Mouse (Mus musculus): ENCODE data around the gene Rab22a.
"Not testable (repeated sequence)": the region's sequence is repeated elsewhere in the genome, so short reads cannot be mapped to it uniquely, and the experiment has no call there.

Gene Rab22a

DNA sequence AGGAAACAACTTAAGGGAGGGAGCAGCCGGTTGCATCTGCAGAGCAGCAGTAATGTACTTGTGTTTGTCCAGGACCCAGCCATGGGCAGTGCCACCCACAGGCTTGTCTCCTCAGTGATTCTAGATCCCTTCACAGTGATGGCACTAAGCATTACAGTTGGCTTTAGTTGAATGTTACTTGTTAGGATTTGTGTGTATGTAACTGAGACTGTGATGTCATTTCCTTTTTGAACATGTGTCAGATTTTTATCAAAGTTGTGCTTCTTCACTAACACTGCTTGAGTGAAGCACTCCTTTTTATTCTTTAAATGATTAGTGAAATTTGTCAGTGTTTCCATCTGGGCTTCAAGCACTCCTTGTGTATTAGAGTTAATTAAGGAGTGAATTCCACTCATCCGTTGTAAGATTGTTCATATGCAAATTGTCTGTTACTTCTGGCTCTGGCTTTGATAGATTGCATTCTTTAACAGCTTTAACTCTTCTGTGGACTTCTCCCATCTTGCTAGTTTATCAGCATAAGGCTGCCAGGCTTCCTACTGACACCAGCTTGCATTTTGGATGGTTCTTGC, 12.9 kb downstream of the Rab22a start:
- no peak for DNase-seq

DNA sequence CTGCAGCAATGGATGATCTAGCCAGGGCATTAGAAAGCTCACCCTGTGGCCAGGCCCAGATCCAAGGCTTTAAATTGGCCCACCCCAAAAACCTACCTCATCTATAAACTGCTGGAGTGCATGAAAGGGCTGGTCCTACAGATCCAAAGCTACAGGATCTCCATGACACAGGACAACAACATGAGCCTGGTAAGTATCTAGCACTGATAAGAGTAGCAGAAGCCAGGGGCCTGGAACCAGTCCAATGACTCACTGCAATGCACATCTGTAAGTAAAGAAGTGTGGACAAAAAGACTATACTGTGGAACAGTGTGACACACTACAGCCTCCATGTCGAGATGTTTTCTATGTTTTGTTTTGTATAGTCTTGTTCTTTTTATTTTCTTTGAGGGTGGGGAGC, 13.9 kb downstream of the Rab22a start:
- DNase-seq: no peak

DNA sequence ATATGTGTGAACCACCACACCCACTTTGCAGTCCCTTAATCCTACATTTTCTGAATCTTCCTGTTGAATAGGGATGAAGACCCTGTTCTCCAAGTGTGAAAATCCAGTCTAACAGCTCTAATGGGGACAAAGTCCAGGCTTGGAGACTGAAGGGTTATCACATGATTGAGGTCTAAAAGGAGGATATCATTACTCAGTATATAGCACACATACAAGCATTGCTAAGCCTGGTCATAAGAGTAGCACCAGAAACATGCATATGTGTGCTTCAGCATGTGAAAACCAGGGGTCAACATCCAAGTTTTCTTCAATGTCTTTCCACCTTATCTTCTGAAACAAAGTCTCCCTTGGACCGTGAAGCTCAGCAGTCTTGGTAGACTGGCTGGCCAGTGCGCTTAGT, 19.0 kb downstream of the Rab22a start:
- no peak for DNase-seq

DNA sequence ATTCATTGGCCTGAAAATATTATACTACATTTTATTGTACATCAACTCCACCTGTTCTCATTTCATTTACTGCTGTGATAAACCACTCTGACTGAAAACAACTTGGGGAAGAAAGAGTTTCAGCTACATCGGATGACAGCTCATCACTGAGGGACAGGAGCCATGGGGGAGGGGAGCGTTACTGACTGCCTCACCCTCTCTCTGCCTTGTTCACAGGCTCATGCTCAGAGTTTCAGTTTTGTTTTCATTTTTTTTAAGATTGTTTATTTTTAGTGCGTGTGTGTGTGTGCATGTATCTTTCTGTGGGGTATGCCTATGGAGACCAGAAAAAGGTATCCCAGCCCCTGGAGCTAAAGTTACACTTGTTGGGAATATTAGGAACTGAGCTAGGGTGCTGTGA, 19.7 kb downstream of the Rab22a start:
- no peak for DNase-seq

DNA sequence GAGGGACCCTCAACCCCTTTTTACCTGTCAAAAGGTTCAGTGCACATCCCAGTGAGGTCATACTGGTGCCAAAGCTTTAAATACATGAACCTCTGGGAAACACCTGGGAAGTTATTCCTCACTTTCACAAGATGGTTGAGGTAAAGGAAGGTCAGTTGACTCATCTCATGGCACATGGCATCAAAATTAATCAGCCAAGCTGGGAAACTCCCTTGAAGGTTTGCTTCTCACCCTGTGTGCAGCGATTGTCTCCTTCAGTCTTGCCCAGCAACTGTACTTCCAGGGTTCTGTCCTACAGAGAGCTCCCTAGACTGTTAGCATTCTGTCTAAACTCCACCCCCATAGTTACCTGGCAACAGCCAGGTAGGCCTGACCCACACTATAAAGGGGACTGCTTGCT, 20.6 kb downstream of the Rab22a start:
- no peak for DNase-seq

DNA sequence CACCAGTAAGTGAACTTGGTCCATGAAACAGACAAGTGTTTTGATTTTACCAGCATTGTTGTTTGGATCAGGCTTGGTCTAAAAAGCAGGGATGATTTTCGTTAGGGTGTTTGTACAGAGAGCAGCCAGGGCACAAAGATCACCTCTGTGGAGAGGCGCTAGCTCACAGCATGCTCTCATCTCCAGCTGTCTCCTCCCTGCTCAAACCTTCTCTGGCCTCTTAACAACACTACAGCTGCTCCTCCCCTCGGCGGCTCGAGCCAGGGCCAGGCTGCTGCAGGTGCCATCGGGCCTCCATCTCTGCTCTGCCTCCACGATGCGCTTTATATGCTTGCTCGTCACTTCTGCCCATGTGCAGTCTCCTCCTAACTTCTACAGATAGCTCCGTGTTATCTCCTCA, 23.2 kb downstream of the Rab22a start:
- DNase-seq: no peak

DNA sequence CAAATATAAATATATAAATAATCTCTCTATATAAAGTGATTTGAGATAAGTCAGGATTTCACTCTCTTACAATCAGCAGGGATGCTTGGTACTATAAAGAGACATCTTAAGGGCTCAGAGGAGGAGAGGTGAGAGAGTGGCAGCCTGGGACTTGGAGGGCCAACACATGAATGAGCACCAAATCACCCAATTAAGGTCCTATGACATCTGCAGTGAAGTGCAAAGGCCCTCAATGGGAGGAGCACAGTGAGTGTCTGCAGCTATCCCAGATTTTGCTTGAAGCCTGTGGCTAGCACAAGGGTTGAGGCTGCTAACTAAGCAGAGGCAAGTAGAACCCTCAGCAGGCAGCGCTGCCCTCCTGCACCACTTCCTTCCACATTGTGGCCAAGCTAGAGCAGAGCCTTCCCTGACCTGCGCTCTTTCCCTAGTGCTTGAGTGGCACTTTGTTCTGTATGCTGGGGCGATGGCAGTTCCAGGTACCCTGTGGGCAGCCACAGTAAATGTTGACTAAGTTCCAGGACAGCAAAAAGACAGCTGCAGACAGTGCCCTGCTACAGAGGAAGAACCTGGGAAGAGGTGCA, 26.3 kb downstream of the Rab22a start:
- DNase-seq: no peak

DNA sequence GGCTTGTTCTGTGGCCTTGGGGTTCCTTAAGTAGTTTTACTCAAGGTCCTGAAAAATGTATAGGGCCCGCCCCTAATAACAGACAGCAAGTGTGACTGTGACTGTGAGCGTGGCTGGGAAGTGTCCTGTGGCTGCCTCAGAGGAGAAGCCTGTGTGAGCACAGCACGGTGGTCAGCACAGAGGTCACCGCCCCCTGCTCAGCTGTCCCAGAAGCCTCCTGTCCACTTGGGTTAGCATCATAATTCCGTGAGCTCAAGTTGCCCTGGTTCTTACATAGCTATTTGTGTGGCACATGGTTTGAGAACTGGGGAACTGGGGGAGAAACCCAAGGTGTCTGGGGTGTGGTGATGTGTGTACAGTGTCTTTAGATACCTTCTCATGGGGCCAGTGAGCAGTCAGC, 27.8 kb downstream of the Rab22a start:
- DNase-seq: no peak

- no peak for DNase-seq
These were observed 30.3 kb downstream of the Rab22a start for GRCm38 (mm10) chr2:173689835-173690234.

DNA sequence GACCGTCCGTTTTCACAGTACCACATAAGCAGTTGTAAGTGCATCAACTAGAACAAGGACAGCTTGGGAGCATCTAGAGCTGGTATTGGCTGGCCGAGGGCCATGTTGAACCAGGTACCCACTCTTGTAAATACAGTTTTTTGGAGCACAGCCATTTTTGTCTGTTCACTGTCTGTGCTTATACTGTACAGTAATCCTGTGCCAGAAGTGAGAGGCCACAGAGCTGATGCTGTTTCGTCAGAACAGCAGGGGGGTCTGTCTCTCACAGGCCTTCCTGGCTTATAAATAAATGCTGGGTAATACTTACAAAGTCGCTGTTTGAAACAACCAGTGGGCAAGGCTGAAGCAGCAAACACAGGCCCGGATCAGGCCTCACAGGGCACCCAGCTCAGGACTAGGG, 32.2 kb downstream of the Rab22a start:
- DNase-seq: no peak

DNA sequence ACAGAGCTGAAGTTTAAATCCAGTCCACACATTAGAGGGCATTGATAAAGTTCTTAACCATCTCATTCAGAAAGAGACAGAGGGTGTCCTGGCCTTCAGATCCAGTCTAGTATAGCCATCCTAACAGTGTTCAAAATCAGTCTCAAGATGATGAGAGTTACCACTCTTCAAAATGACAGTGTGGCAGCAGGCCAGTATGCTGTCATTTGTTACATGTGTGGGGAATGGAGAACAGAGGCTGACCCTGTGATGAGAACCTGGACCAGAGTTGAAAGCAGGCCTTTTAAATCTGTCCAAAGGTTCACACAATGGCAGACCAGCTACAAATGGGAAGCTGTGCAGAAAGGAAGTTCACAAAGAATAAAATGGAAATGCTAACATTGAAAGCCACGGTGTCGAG, 33.1 kb downstream of the Rab22a start:
- no peak for DNase-seq

- DNase-seq: no peak
These were observed 39.3 kb downstream of the Rab22a start for GRCm38 (mm10) chr2:173698850-173699249.

- DNase-seq: no peak
These were observed 42.7 kb downstream of the Rab22a start for GRCm38 (mm10) chr2:173702096-173702866.

GRCm38 (mm10) chr2:173702867-173703237, 43.3 kb downstream of the Rab22a start:
- no peak for DNase-seq

GRCm38 (mm10) chr2:173705827-173706551, 46.4 kb downstream of the Rab22a start:
- DNase-seq: no peak

DNA sequence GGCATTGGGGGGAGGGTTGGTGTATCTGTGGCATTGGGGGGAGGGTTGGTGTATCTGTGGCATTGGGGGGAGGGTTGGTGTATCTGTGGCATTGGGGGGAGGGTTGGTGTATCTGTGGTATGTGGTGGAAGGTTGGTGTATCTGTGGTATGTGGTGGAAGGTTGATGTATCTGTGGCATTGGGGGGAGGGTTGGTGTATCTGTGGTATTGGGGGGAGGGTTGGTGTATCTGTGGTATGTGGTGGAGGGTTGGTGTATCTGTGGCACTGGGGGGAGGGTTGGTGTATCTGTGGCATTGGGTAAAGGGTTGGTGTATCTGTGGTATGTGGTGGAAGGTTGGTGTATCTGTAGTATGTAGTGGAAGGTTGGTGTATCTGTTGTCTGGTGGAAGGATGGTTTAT, 48.1 kb downstream of the Rab22a start:
- not testable (repeated sequence) for DNase-seq

GRCm38 (mm10) chr2:173710193-173710592, 50.6 kb downstream of the Rab22a start:
- DNase-seq: no peak

DNA sequence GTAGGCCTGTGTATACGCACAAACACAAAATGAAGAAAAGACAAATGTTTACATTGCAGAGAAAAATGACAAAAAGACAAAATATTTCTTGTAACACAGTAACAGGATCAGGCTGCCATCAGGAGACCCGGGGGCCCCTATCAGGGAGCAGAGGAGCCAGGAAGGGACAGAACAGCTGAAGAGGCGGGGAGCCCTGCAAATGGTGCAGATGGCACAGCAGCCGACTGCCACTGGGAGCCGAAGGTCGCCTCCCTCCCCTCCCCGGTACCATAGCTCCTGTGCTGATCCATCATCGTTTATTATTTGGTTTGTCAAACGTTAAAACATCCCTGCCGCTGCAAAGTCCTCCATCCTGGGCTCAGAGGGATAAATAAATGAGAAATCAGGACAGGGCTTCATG, 53.1 kb downstream of the Rab22a start:
- DNase-seq: no peak

GRCm38 (mm10) chr2:173713241-173713640, 53.7 kb downstream of the Rab22a start:
- no peak for DNase-seq

DNA sequence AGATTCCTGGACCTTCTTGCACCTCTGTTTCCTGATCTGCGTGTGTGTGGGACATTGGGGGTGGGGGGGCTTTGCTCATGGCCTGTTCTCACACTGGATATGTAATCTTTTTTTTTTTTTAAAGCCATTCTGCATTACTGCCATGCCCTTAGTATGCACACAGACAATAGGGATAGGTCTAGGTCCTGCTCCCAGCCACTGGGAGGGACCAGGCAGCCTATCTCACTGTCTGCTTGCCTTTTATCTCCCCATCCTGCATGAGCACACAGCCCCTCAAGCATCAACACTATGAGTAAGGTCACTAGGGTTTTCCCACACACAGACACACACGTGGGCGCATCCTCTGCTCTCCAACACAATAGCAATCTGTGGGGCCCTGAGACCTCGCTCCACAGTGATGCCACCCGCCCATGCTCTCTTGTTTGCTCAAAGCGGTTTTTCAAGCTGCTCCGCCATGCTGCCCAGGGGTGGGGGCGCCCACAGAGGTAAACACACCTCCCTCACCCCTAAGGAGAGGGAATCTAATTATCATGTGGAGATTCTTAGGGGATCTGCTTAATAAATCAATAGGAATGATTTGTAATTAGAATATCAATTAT, 55.2 kb downstream of the Rab22a start:
- DNase-seq: no peak

GRCm38 (mm10) chr2:173716966-173717365, 57.4 kb downstream of the Rab22a start:
- no peak for DNase-seq

DNA sequence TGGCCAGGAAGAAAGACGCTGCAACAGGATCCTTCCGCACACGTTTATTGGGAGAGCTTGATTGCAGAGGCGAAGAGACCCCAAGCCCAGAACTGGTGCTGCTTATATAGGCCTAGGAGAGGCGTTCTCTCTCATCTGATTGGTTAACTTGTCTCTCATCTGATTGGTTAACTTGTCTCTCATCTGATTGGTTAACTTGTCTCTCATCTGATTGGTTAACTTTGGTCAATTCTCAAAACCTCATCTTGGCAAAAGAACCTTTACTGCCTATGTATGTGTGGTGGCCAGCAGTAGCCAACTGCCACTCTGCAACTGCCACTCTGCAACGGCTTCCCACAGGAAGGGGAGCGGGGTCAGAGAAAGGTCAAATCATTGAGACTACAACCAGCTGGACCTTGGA, 59.6 kb downstream of the Rab22a start, which contains the start of gene 1700010B08Rik:
1700010B08Rik (plus strand) TSS at position 301 of the 400 bp plus-strand sequence.
- DNase-seq: not testable (repeated sequence)

DNA sequence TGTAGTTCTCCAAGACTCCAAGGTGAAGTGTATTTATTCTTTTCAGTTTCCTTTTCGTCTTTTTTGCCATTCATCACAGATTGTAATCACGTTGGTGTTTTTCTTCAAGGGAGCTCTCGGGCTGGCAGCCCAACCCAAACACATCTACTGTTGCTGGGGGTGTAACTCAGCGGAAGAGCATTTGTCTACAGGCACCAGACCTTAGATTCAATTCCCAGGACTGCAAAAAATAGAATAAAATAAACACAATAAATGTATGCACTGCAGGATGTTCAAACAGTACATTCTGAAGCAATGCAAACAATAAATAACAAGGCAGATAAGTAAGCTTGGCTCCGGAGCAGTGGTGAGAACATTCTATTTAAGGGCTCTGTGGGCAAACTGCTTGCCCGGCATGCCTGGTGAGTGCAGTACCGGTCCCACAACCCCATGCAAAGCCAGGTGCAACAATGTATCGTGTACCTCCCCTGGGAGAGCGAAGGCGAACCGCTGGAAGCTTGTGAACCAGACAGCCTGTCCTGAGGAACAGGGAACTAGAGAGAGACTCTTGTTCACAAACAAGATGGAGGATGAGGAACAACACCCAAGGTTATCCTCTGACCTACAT, 62.8 kb downstream of the Rab22a start:
- DNase-seq: no peak

All from right cerebral cortex, postnatal 25 days (tissue).